Mouse (Mus musculus) frontal cortex, adult (tissue): Measurements from ENCODE around the gene Cwc15.
"Not testable (repeated sequence)": the region's sequence is repeated elsewhere in the genome, so short reads cannot be mapped to it uniquely, and the experiment has no call there.

ENCODE experiments used
- ATAC-seq: cut with Nextera tagmentation; 2 replicates; pipeline ENCODE4 v1.9.2; 2017; ENCODE audit warnings: mild to moderate bottlenecking, moderate library complexity, mixed read lengths; ENCODE audit not compliant: low TSS enrichment

The Cwc15 gene

DNA sequence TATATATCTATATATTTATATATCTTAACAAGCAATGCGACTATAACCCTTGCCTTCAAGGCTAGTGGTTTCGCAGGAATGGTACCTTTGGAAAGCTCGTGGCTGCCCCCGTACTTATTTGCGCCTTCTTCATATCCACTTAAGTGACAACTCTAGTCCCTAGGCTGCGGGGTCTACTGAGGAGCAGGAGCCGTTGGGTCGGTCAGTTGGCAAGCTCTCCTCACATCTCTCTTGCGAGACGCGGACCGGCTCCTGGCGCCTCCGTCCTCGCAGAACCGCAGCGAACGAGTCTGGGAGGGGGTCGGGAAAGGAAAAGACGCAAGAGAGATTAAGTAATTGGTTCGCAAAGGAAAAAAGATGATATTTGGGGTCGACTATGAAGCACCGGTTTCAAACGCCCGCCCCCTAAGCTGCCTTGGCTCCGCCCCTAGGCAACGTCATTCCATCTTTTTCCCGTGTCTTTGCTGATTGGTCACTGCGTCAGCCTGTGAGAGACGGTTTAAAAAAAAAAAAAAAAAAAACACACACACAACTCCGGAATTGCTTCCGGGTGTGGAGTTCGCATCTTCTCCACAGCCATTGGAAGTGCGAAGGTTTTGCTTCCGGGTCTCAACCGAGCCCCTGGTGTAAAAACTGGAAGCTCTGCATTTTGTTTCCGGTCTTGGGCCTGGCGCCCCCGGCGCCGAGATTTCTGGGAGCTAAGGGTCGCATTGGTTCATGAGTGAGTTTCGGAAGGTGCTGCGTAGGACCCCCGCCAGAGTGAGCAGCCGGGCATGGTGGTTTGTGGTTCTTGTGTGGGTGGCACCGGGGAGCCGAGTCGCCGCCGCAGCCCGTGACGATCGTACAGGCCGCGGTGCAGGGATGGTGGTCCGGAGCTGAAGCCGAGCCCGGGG, at the start of gene Cwc15, which contains the start of gene Kdm4d:
Gene Cwc15, plus strand, starts transcription at position 595 of the 893 bp plus-strand sequence.
Gene Kdm4d, minus strand, starts transcription at position 460 of the 893 bp plus-strand sequence.
- peak; percentile 99 for ATAC-seq

DNA sequence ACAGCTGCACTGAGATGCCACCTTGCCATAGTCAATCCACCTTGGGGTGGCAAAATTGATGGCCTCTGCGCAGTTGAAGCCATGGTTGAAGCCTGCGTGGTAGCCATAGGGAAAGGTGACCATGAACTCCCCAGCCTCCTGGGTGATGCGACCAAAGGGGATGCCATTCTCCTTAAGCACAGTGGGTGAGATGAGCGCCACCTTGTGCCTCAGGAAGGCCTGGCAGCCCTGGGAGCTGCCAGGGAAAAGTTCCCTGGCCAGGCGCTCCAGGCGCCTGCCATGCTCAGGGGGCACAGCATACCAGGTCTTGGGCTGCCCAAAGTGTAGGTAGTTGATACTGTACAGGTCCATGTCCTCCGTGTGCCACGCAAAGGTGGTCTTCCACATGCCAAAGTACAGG, 49.3 kb upstream of the Cwc15 start:
- not testable (repeated sequence) for ATAC-seq

DNA sequence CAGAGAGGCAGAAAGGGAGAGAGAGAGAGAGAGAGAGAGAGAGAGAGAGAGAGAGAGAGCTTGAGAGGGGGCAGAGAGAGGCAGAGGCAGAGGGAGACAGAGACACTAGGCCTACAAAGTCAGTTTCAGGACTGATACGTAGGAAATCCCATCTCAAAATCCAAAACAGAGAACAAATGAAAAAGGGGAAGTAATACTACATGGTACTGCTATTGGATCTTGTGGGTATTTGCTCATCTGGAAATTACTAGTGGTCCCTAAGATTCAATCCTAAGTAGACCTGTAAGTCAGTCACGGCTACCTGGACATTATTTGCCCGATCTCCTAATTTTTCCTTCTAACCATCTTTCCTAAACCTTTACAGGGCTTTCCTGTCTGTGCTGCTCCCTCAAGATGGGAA, 44.1 kb upstream of the Cwc15 start:
- ATAC-seq: no peak

DNA sequence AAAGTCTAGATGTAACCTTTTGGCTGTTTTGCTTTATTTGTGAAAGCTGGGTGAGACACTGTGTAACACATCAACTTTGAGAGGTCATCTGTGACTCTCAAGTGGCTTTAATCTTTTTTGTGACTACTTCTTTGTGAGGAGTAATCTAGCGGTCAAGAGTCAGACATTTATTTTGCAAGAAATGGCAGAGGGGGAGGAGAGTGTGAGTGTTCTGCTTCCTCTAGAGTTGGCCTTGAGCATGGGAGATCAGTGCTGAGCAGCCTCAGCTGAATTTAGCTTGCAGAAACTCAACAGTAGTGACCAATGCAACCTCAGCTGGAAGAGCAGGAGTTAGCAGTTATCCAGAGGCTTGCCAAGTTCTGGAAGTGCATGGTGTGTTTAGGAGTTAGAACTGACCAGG, 37.9 kb upstream of the Cwc15 start:
- ATAC-seq: not testable (repeated sequence)

DNA sequence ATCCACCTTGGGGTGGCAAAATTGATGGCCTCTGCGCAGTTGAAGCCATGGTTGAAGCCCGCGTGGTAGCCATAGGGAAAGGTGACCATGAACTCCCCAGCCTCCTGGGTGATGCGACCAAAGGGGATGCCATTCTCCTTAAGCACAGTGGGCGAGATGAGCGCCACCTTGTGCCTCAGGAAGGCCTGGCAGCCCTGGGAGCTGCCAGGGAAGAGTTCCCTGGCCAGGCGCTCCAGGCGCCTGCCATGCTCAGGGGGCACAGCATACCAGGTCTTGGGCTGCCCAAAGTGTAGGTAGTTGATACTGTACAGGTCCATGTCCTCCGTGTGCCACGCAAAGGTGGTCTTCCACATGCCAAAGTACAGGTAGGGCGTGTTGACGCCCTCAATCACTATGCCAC, 36.7 kb upstream of the Cwc15 start:
- not testable (repeated sequence) for ATAC-seq

DNA sequence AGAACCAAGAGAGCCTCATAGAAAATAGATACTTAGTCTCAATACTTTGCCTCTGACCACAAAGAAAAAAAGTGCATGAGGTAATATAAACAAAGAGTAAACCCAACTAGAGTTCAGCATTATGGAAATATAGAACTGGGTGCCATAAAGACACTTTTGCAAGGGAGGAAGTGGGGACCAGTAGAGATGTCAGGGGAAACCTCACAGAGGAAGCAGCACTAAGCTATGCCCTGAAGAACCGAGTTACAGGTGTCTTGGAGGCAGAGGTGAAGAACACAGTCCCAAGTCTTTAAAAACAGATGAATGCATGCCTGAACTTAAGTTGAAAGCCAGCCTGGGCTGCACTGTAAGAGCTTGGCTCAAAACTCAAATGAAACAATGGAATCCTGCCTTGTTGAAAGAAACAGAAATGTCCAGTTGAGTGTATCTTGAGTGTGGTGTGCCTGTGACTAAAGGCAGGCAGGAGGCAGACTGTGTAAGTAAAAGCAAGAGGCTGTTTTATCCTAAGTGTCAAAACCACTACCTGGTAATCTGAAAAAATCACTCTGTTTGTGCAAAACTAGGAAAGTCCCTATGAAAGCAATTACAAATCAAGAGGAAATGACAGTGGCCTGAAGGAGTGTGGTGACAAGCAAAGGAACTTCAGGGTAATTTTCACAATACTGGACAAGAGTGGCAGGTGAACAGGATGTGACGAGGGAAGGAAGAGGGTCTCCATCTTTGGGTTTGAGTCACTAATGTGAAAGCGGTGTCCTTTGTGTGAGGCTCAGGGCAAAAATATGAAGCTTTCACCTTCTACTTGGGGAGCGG, 1.3 kb upstream of the Cwc15 start:
- ATAC-seq: no peak

DNA sequence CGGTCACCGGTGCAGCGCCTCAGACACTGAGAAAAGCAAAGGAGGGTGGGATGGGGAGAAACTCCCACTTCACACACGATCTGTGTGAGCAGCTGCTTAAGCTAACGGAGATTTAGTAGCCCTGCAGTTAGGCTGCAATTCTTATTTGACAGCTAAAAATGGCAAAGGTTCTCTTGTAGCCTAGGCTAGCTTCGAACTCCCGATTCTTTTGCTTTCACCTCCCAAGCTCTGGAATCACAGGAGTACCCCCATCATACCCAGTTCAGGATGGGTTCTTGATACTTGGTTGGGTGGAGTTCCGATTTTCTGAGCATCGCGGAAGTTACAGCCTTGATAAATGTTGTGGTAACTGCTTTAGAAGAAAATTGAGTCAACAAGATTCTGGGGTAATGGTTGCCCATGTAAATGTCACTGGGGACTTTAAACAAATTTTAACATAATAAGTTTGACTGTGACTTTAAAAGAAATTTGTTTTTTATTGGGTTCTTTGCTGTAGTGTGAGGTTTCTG, 553 bp downstream of the Cwc15 start:
- ATAC-seq: no peak

DNA sequence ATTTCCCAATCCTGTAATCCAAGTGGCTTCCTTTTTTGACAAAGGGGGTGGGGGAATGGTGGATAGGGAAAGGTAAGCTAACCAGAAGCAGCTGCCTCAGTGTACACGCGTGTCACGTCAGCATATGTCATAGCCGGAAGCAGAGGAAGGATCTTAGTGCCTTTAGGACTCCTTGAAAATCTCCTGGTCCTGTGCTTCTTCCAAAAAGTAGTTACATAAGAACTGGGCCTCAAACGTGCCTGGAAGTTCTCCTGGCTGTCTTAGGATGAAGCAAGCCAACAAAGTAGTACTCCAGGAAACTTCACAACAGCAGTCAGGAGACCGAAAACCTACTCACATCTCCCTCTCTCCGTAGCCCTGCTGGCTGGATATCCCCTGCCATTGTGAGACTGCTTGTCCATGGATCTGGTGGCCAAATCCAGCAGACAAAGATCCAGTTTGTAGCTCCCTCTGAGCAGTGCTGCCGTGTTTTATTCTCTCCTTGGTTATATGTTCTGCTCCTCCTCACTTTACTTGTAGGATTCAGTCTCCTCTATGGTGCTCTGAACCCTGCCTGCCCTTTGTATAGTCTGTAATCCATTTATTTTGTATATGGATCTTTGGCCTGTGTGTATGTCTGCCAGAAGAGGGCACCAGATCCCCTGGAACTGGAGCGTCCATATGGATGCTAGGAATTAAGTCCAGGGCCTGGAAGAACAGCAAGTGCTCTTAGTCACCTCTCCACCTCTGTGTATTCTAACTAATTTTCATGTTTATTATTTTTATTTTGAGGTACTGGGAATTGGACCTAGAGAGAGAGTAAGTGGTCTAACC, 12.4 kb downstream of the Cwc15 start:
- peak; percentile 83 for ATAC-seq

DNA sequence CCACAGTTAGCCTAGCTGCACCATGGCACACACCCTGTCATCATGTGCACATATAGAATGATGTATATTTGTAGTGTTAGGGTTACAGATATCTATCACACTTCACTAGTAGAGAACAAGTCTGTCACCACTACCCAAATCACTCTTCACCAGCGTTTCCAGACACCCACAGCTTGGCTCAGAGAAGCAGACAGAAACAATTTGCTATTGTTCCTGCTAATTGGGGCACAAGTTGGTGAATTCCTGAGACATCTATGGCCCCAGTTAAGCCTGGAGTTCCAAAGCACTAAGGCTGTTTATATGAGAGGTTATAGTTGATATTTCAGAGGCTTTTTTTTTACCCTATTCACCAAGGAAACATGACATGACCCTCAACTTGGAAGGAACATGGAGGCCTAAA, 16.9 kb downstream of the Cwc15 start:
- no peak for ATAC-seq

DNA sequence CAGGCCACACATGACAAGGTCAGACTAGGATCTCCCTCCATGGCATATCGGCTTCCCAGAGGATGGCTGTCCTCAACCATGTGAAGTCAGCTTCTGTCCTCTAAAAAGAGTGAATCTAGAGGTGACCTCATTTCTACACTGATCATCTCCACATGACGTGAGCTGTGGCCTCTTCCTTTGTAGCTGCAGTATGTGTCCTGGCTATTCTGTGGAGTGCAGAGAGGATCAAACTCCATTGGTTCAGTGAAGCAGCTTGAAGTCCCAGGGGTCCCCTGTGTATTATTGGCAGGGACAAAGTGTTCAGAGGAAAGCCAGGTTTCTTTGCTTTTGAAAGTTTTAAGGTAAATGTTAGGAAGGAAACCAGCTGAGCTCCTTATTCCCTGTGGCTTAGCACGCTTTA, 17.7 kb downstream of the Cwc15 start:
- ATAC-seq: no peak

DNA sequence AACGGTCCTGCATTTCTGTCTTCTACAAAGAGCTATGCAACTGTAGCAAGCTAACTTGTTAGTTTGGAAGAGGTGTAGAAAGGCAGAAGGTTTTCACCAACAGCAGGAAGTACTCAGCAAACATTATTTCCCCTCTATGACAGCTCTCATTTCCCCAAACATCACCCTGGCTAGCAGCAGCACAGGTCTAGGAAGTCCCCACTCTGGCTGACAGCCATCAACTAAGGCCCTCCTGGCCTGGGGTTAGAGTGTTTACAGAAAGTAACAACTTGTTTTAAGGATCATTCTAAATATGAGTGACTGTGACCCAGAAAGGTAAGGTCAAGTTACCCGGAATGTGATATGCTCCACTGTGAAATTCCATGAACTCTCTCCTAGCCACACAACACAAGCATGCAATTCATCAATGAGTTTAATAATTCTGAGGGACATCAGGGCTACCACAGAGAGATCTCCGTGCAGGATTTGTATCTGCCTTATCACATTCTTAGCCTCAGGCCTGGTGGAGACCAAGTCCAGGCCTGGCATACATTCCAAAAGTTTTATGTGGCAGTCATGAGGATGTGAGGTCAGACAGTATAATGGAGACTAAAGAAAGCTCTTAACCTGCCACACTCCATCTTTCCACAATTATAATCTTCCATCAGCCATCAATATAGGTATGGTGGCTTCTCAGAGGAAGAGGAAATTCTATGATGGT, 20.7 kb downstream of the Cwc15 start:
- ATAC-seq: no peak

DNA sequence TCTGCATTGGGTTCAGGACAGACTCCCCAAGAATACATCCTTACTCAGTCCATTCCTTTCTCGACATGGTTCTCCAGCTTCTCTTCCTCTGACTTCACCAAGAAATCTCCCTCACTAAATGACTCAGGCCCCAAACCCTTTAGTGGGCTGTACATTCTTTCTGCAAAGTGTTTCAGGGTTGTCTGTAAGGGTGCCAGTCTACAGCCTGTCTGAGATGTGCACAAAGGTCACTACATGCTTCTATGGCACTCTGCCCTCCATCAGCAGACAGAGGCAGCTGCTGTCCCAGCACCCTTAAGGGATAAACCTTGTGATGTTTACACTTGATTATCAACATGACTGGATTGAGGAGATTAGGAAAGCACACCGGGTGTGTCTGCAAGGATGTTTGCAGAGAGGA, 21.3 kb downstream of the Cwc15 start:
- ATAC-seq: no peak

DNA sequence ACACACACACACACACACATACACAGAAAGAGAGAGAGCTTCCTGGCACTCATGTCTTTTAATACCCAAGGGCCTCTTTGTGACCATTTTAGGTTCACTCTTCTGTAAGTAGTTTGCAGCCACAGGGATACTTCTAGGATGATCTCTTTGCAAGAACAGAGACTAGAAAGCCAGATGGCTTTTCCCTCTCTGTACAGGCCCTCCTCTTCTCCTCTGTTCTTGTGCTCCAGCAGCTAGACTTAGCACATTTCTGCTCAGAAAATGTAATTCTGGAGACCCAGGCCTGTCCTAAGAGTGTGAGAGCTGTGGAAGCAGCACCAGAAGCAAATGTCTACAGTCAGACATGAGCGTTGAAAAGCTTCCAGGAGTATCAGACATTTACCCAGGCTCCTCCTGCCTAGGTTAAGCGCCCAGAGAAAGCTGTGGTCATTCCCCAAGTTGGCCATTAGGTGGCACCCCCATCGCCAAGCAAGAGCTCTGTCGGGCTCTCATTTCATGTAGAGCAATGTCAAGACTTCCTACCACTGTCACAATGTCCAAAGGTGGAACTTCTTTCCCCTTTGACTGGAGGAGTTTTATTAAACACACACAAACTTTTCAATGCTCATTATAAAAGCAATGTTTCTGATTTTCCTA, 23.1 kb downstream of the Cwc15 start:
- peak; percentile 99 for ATAC-seq

DNA sequence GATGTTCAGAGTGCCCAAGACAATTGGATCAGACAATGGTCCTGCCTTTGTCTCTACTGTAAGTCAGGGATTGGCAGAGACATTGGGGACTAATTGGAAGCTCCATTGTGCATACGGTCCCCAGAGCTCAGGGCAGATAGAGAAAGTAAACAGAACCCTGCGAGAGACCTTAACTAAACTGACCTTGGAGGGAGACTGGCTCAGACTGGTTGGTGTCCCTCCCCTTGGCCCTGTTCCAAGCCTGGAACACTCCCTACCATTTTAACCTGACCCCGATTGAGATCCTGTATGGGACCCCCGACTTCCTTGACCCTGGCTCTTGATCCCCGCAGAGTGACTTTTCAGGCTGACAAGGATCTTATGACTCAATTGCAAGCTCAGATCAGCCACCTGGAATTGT, 29.6 kb downstream of the Cwc15 start:
- no peak for ATAC-seq

DNA sequence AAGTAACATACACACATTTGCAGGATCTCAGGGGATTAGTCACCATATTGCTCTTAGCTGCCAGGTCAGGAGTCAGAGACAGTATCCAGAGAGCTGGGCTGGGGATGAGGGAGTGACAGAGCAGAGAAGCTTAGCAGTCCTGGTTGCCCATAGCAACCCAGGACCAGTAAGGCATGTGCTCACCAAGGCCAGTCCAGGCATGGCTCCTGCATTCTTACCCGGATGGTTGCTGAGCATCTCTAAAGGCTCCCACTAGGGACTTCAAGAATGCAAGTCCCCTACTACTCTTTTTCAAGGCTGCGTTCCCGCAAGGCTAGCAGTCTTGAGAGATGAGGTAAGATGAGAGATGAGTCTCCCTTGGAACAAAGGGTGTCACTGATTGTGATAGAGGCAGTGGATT, 31.9 kb downstream of the Cwc15 start:
- ATAC-seq: no peak

DNA sequence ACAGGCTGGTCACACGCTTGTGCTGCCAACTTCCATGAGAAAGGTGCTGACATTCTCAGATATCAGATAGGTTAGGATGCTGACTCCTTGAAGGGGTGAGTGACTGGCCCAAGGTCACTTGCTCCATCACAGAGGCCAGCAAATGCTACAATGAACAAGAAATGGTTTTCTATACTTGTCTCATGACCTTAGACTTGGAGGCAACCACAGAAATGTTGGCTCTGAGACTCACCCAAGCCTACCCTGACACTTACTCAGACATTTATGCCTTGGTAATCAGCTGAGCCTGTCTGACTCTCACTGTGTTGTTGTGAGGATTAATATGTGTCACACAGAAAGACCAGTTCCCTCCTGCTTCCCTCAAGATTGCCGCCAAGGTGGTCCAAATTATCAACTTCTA, 33.2 kb downstream of the Cwc15 start:
- no peak for ATAC-seq

DNA sequence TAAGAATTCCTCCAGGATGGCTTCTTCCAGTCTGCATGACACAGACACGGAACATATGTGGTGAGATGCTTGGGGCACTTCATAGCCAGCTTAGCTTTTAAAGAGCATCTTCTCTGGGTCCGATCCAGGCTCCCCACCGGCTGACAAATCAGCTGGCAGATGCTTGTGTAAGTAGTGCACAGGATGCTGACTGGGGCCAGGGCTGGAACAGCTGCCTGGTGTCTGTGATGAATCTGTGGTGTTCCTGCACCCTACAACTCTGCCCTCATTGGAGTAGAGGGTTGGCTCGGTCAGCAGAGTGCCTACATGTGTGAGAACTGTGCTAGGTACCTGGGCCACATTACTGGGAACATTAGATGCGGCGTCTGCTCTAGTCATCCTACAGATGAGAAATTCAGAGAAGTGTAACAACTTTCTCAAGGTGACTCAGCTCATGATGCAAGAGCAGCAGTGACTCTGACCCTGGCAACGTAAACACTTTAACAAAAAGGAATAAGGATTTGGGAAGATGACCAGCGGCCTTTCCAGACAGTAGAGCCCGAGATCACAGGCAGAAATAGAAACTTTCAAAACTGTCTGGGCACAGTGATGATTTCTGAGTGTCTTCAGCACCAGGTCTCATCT, 34.5 kb downstream of the Cwc15 start:
- ATAC-seq: no peak

DNA sequence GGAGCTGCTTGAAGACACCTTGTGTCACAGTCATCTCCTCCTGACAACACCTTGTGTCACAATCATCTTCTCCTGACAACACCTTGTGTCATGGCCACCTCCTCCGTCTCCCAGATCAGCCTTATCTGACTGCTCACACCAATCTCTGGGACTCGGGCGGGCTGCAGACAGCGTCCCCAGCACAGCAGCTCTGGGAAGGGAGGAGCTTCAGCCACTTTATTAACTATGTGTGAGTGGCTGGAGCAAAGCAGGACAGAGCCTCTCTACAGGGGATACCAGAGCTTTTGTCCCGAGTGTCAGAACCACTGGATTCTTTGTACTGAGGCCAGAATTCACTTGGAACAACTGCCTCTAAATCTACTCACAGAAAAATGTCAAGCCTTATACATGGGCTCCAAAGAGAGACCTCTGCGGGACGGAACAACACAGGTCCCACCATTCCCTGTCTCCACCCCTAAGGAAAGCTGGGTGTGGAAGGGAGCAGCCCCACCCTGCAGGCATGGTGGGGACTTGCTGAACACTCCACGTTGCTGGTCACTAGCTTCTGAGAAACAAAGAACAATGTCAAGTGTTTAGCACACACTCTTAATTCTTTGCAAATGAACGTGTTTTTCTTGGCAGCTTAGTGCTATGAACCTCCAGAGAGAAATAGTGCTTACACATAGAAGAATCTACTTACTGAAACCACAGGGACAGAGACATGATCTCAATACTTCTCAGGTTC, 43.8 kb downstream of the Cwc15 start:
- no peak for ATAC-seq

DNA sequence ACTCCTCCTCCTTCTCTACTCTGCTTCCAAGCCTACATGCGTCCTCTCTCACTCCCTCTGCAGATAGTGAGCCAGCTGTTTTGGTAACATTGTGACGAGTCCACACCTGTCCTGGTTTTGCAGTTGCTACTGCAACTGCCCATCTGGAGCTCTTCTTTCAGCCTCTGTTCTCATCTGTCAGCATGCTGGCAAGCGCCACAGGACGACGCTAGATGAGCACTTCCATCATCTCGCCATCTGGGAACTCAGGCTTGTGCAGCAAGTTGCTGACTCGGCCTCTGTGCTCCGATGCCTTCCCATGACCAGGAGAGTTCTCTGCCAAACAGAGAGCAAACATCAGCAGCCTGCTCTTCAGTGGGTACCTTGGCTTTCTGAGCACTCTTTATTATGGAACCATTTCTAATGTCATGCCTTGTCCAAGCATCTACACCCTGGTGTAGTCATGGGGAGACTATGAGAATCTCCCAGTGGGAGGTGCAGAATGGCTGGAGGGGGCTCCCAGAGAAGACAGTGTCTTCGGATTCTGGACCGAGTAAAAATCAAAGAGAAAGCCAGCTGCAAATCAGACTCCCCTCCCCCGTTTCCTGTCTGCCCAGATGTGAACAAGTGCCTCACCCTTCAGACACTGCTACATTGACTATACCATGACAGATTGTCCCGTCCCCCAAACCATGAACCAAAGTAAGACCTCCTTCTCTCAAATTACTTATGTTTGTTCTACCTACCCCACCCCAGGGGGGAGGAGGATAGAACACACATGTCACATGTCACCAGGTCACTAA, 47.4 kb downstream of the Cwc15 start:
- ATAC-seq: peak; percentile 38; the same call in 1 of the 2 replicates
